In genomic region chr9:95801610-95802451, GRCm38 (mm10) we compare ENCODE assay signal across 21 mouse cellular contexts. TPM values are rescaled to one million over a fixed set of nuclear protein-coding genes. Genes with fewer than 3 reads are reported as not detected.
DNase-seq lines count a peak whose midpoint lies in the region; ATAC-seq and TF ChIP-seq lines count a peak whose summit lies in the region.
"Had no signal": no experiment of that assay in that cellular context is flagged by ENCODE, and none has a peak within 500 bp of the region (broad histone marks: within the 10 kb centered on the region; RNA-seq: fewer than 3 reads in every experiment).

No protein-coding gene starts in this region.

- TF ChIP-seq CTCF in G1E (IDR thresholded peaks at IDR 0.05; ENCODE audit: low read depth, low read length), result no peak
- TF ChIP-seq CTCF in intestine, postnatal 0 days (IDR thresholded peaks at IDR 0.05; ENCODE audit: low read depth), result no peak
- TF ChIP-seq CTCF in small intestine, adult 2 months (IDR thresholded peaks at IDR 0.05; ENCODE audit: extremely low read depth, insufficient read length, insufficient replicate concordance, low read depth, low read length), result no peak

- no peak for TF ChIP-seq POLR2A in small intestine, adult 2 months (IDR thresholded peaks at IDR 0.05; ENCODE audit: low read depth, low read length)

- H3K36me3 ChIP-seq in heart, embryonic 12.5 days, result no peaks in the 10 kb centered on the region
- H3K36me3 ChIP-seq in heart, embryonic 10.5 days, result no peaks in the 10 kb centered on the region
- no peaks in the 10 kb centered on the region for H3K36me3 ChIP-seq in G1E (replicated peaks)
- H3K36me3 ChIP-seq in intestine, postnatal 0 days (ENCODE audit: control insufficient read depth, insufficient read depth), result no peaks in the 10 kb centered on the region
- H3K36me3 ChIP-seq in small intestine, adult 2 months (ENCODE audit: control insufficient read depth, insufficient read depth, low read length), result peaks cover 21% of the 10 kb centered on the region
- H3K36me3 ChIP-seq: heart, embryonic 15.5 days; hindbrain, embryonic 13.5 days; limb, embryonic 12.5 days; neural tube, embryonic 15.5 days had no signal

- DNase-seq in heart, embryonic 10.5 days (ENCODE audit: low spot score), result no peak
- DNase-seq in G1E (ENCODE audit: low spot score), result no peak
- no peak for DNase-seq in layer of hippocampus, adult 18-20 months (ENCODE audit: low spot score in 2 of 2)
- no peak for DNase-seq in adrenal gland, postnatal 25 days
- DNase-seq in right cerebral cortex, postnatal 4 days, result no peak
- DNase-seq: B cell, adult 2 months; cerebellum, postnatal 14 days; gastrocnemius, postnatal 36 days; kidney, adult 2 months; retina, postnatal 1 day had no signal

- H3K4me1 ChIP-seq in heart, embryonic 12.5 days (replicated peaks), result peaks cover 8% of the 10 kb centered on the region
- H3K4me1 ChIP-seq in heart, embryonic 10.5 days, result peaks cover 6% of the 10 kb centered on the region; the same call in 1 of the 2 replicates
- no peaks in the 10 kb centered on the region for H3K4me1 ChIP-seq in G1E (ENCODE audit: insufficient read depth, low read depth, low read length)
- H3K4me1 ChIP-seq in intestine, postnatal 0 days (replicated peaks; ENCODE audit: control insufficient read depth, insufficient read depth, low read length), result peaks cover 2% of the 10 kb centered on the region; the same call in 1 of the 2 replicates
- H3K4me1 ChIP-seq in small intestine, adult 2 months (ENCODE audit: control insufficient read depth, insufficient read depth, insufficient read length, low read length), result peaks cover 16% of the 10 kb centered on the region; the same call in 1 of the 2 replicates
- H3K4me1 ChIP-seq: heart, embryonic 15.5 days; hindbrain, embryonic 13.5 days; neural tube, embryonic 15.5 days had no signal

- no peak overlapping the region for H3K27ac ChIP-seq in heart, embryonic 12.5 days (ENCODE audit: poor library complexity, severe bottlenecking)
- H3K27ac ChIP-seq in heart, embryonic 10.5 days, result no peak overlapping the region
- H3K27ac ChIP-seq in intestine, postnatal 0 days (ENCODE audit: low read depth, low read length), result peak overlapping the region; percentile 64; the same call in 1 of the 2 replicates
- peak overlapping the region; percentile 27 for H3K27ac ChIP-seq in small intestine, adult 2 months (ENCODE audit: insufficient read depth, low read depth, low read length)
- H3K27ac ChIP-seq: heart, embryonic 15.5 days; hindbrain, embryonic 13.5 days; layer of hippocampus, adult 2 months; left cerebral cortex, adult 2 months; limb, embryonic 12.5 days; neural tube, embryonic 15.5 days had no signal

- no peaks in the 10 kb centered on the region for H3K27me3 ChIP-seq in heart, embryonic 12.5 days (replicated peaks)
- H3K27me3 ChIP-seq in heart, embryonic 10.5 days (ENCODE audit: insufficient read depth, poor library complexity, severe bottlenecking), result no peaks in the 10 kb centered on the region
- H3K27me3 ChIP-seq in G1E (ENCODE audit: insufficient read depth, low read length), result no peaks in the 10 kb centered on the region
- no peaks in the 10 kb centered on the region for H3K27me3 ChIP-seq in intestine, postnatal 0 days (replicated peaks; ENCODE audit: control insufficient read depth, insufficient read depth, low read length)
- H3K27me3 ChIP-seq in small intestine, adult 2 months (ENCODE audit: control insufficient read depth, insufficient read depth, low read length), result no peaks in the 10 kb centered on the region
- H3K27me3 ChIP-seq: heart, embryonic 15.5 days; hindbrain, embryonic 13.5 days; limb, embryonic 12.5 days; neural tube, embryonic 15.5 days had no signal

- no peaks in the 10 kb centered on the region for H3K9me3 ChIP-seq in heart, embryonic 12.5 days (replicated peaks)
- no peaks in the 10 kb centered on the region for H3K9me3 ChIP-seq in heart, embryonic 10.5 days
- no peaks in the 10 kb centered on the region for H3K9me3 ChIP-seq in G1E (replicated peaks)
- no peaks in the 10 kb centered on the region for H3K9me3 ChIP-seq in intestine, postnatal 0 days (ENCODE audit: control insufficient read depth)
- H3K9me3 ChIP-seq: heart, embryonic 15.5 days; hindbrain, embryonic 13.5 days; limb, embryonic 12.5 days; neural tube, embryonic 15.5 days had no signal

- H3K4me3 ChIP-seq in heart, embryonic 12.5 days, result no peak overlapping the region
- no peak overlapping the region for H3K4me3 ChIP-seq in heart, embryonic 10.5 days
- H3K4me3 ChIP-seq in G1E (ENCODE audit: low read depth, low read length), result no peak overlapping the region
- H3K4me3 ChIP-seq in intestine, postnatal 0 days (ENCODE audit: low read depth, low read length), result no peak overlapping the region
- no peak overlapping the region for H3K4me3 ChIP-seq in small intestine, adult 2 months (ENCODE audit: low read depth, low read length)
- H3K4me3 ChIP-seq: heart, embryonic 15.5 days; hindbrain, embryonic 13.5 days; layer of hippocampus, adult 2 months; left cerebral cortex, adult 2 months; limb, embryonic 12.5 days; neural tube, embryonic 15.5 days had no signal

- no peak overlapping the region for H3K4me2 ChIP-seq in heart, embryonic 12.5 days
- H3K4me2 ChIP-seq in intestine, postnatal 0 days (replicated peaks; ENCODE audit: low read depth), result no peak overlapping the region
- H3K4me2 ChIP-seq: heart, embryonic 15.5 days; hindbrain, embryonic 13.5 days; limb, embryonic 12.5 days; midbrain, embryonic 11.5 days; neural tube, embryonic 15.5 days had no signal

- peak; percentile 57; the same call in 1 of the 2 replicates for ATAC-seq in heart, embryonic 12.5 days (ENCODE audit: insufficient number of reproducible peaks, low FRiP score)
- peak; percentile 22; the same call in 1 of the 2 replicates for ATAC-seq in G1E (ENCODE audit: extremely low read depth, insufficient number of reproducible peaks, low FRiP score, poor library complexity, severe bottlenecking)
- peak; percentile 72 for ATAC-seq in intestine, postnatal 0 days
- ATAC-seq: lung, postnatal 0 days had no signal

- no peak overlapping the region for H3K9ac ChIP-seq in heart, embryonic 12.5 days
- no peak overlapping the region for H3K9ac ChIP-seq in intestine, postnatal 0 days (ENCODE audit: low read depth, low read length)
- H3K9ac ChIP-seq: heart, embryonic 15.5 days; hindbrain, embryonic 13.5 days; limb, embryonic 12.5 days; neural tube, embryonic 15.5 days had no signal

- 52% methylated on average over 10 of the region's 10 CpGs for WGBS in heart, embryonic 12.5 days
- WGBS in heart, embryonic 10.5 days, result 55% methylated on average over 10 of the region's 10 CpGs
- WGBS in intestine, postnatal 0 days, result 34% methylated on average over 10 of the region's 10 CpGs
- 30% methylated on average over 10 of the region's 10 CpGs for WGBS in small intestine, adult 2 months

RNA-seq across cellular contexts. Expression of gene Pls1, which starts 43.3 kb away (rescaled TPM):
- polyA plus RNA-seq in heart, embryonic 12.5 days (2016; fragmentation: Nextera tagmentation; extraction: Ambion mirVana), result 1.1 and 2.3 TPM in 2 replicates
- 1.5 and 4.5 TPM in 2 replicates for polyA plus RNA-seq in heart, embryonic 10.5 days (2016; fragmentation: Nextera tagmentation; extraction: Ambion mirVana)
- not detected in 2 replicates for total RNA-seq in G1E (2014; fragmentation: Nextera tagmentation)
- total RNA-seq in G1E (2017), result under 0.01 and 0.16 TPM in 2 replicates
- polyA plus RNA-seq in G1E (2012), result not detected in 2 replicates
- polyA plus RNA-seq in intestine, postnatal 0 days (2015; fragmentation: Nextera tagmentation; extraction: Ambion mirVana), result 512 and 547 TPM in 2 replicates
- 18.8 and 82.0 TPM in 2 replicates for polyA plus RNA-seq in small intestine, adult 2 months (2012; rRNA removed)
- 10 to 100 TPM; 12.9 to 14.4 TPM for total RNA-seq in layer of hippocampus, adult 18-20 months (2021)
- total RNA-seq in adrenal gland, postnatal 25 days (2021), result 6.9 and 9.0 TPM in 2 replicates
- total RNA-seq: gastrocnemius, postnatal 36 days had no signal

RNA-seq across cellular contexts. Expression of gene Trpc1, which starts 51.7 kb away (rescaled TPM):
- 2.1 and 3.8 TPM in 2 replicates for polyA plus RNA-seq in heart, embryonic 12.5 days (2016; fragmentation: Nextera tagmentation; extraction: Ambion mirVana)
- polyA plus RNA-seq in heart, embryonic 10.5 days (2016; fragmentation: Nextera tagmentation; extraction: Ambion mirVana), result 1.4 TPM in 2 replicates
- not detected in 2 replicates for total RNA-seq in G1E (2014; fragmentation: Nextera tagmentation)
- total RNA-seq in G1E (2017), result 0.06 and 0.38 TPM in 2 replicates
- polyA plus RNA-seq in G1E (2012), result not detected in 2 replicates
- 1.8 and 2.0 TPM in 2 replicates for polyA plus RNA-seq in intestine, postnatal 0 days (2015; fragmentation: Nextera tagmentation; extraction: Ambion mirVana)
- polyA plus RNA-seq in small intestine, adult 2 months (2012; rRNA removed), result 1.7 and 2.2 TPM in 2 replicates
- 10 to 100 TPM; 39.5 to 42.4 TPM for total RNA-seq in layer of hippocampus, adult 18-20 months (2021)
- total RNA-seq in adrenal gland, postnatal 25 days (2021), result 2.2 and 3.2 TPM in 2 replicates

RNA-seq across cellular contexts. Expression of gene Atr, which starts 55.6 kb away (rescaled TPM):
- polyA plus RNA-seq in heart, embryonic 12.5 days (2016; fragmentation: Nextera tagmentation; extraction: Ambion mirVana), result 15.7 and 17.2 TPM in 2 replicates
- polyA plus RNA-seq in heart, embryonic 10.5 days (2016; fragmentation: Nextera tagmentation; extraction: Ambion mirVana), result 13.6 and 15.8 TPM in 2 replicates
- total RNA-seq in G1E (2014; fragmentation: Nextera tagmentation) (99.0 and 116 TPM in 2 replicates), G1E (2017) (69.8 and 80.1 TPM in 2 replicates)
- polyA plus RNA-seq in G1E (2012), result 5.1 and 6.9 TPM in 2 replicates
- 4.3 and 5.0 TPM in 2 replicates for polyA plus RNA-seq in intestine, postnatal 0 days (2015; fragmentation: Nextera tagmentation; extraction: Ambion mirVana)
- 0.14 and 0.35 TPM in 2 replicates for polyA plus RNA-seq in small intestine, adult 2 months (2012; rRNA removed)
- 10 to 100 TPM; 10.1 to 10.8 TPM for total RNA-seq in layer of hippocampus, adult 18-20 months (2021)
- 17.7 and 22.3 TPM in 2 replicates for total RNA-seq in adrenal gland, postnatal 25 days (2021)

Comparison
In these comparisons a context has a peak if more than half of its experiments do, and no peak if none do; other contexts are left out.
1. ATAC-seq: peak in every context shown above with its lines; median percentile 72 in intestine, postnatal 0 days; 57 in heart, embryonic 12.5 days; 22 in G1E.
2. H3K27ac ChIP-seq: peak in intestine, postnatal 0 days (single experiment) and small intestine, adult 2 months (single experiment); none in heart, embryonic 12.5 days (single experiment) and heart, embryonic 10.5 days (single experiment).